Mouse (Mus musculus) CH12.LX (cell line): ENCODE data around the gene Ctnnd2. TPM values are rescaled to one million over a fixed set of nuclear protein-coding genes. Genes with fewer than 3 reads are reported as not detected.

Experiments used
- DNase-seq: peaks from one replicate; pipeline ENCODE4 v3.0.0-alpha.2; 2013; ENCODE audit errors: extremely low read depth
- H3K27ac ChIP-seq: 2 replicates; pipeline ENCODE4 v1.5.1; 2012; ENCODE audit warnings: low read depth, mild to moderate bottlenecking, control low read depth, moderate library complexity; ENCODE audit not compliant: insufficient read depth
- H3K27me3 ChIP-seq: replicated peaks from 2 replicates; pipeline ENCODE3; 2012; ENCODE audit warnings: inconsistent platforms
- H3K36me3 ChIP-seq, 2 experiments: replicated peaks in 1 of 2; 2 replicates each; pipeline versions ENCODE3 to v1.6.1; 2012; ENCODE audit warnings: inconsistent platforms in 1 of 2, low read length in 1 of 2, mild to moderate bottlenecking in 1 of 2, mixed read lengths in 1 of 2, moderate library complexity in 1 of 2; ENCODE audit not compliant: control insufficient read depth in 1 of 2, insufficient read depth in 1 of 2
- H3K4me1 ChIP-seq, 2 experiments: 2 replicates each; pipeline ENCODE4 v1.6.1; 2012; ENCODE audit warnings: inconsistent platforms in 1 of 2, moderate library complexity in 1 of 2; ENCODE audit not compliant: insufficient read depth in 2 of 2, control insufficient read depth in 1 of 2
- H3K4me2 ChIP-seq: 2 replicates; pipeline ENCODE4 v1.6.1; 2012; ENCODE audit warnings: low read depth, mild to moderate bottlenecking, control low read depth; ENCODE audit not compliant: poor library complexity, insufficient read depth, severe bottlenecking
- H3K4me3 ChIP-seq, 3 experiments: fragments of 150-350 bp in 1 of 3; sonication (generic) in 1 of 3; replicated peaks in 1 of 3; 2 replicates each; pipeline versions ENCODE3 to v1.5.1; 2011 to 2012; ENCODE audit warnings: low read depth in 2 of 3, low read length in 2 of 3, mild to moderate bottlenecking in 2 of 3, moderate library complexity in 2 of 3, control low read depth in 1 of 3, improper control_type of control experiment in 1 of 3, inconsistent platforms in 1 of 3, mixed read lengths in 1 of 3; ENCODE audit not compliant: poor library complexity in 1 of 3
- H3K79me2 ChIP-seq: replicated peaks from 2 replicates; pipeline ENCODE4 v1.6.1; 2012; ENCODE audit warnings: mild to moderate bottlenecking, moderate library complexity; ENCODE audit not compliant: control insufficient read depth, poor library complexity, insufficient read depth, severe bottlenecking; ENCODE audit errors: extremely low read depth
- H3K9ac ChIP-seq: 2 replicates; pipeline ENCODE4 v1.6.1; 2012; ENCODE audit warnings: low read depth, mild to moderate bottlenecking, control low read depth, moderate library complexity; ENCODE audit not compliant: insufficient read depth
- H3K9me3 ChIP-seq: replicated peaks from 2 replicates; pipeline ENCODE3; 2012; ENCODE audit warnings: low read length, inconsistent platforms, mixed read lengths
- BHLHE40 ChIP-seq: IDR thresholded peaks from 2 replicates; pipeline ENCODE4 v1.6.1; 2011; ENCODE audit warnings: mild to moderate bottlenecking, low read depth, low read length, improper control_type of control experiment
- CHD1 ChIP-seq: IDR thresholded peaks from 2 replicates; pipeline ENCODE4 v1.6.1; 2012; ENCODE audit warnings: low read depth, low read length, improper control_type of control experiment, inconsistent platforms
- CHD2 ChIP-seq: IDR thresholded peaks from 2 replicates; pipeline ENCODE4 v1.6.1; 2011; ENCODE audit warnings: low read length, improper control_type of control experiment
- CTCF ChIP-seq, 2 experiments: IDR thresholded peaks in 1 of 2; conservative IDR thresholded peaks in 1 of 2; 2 replicates each; pipeline ENCODE4 v1.5.1; 2011 to 2012; ENCODE audit warnings: low read depth in 2 of 2, low read length in 2 of 2, improper control_type of control experiment in 1 of 2, inconsistent platforms in 1 of 2, mild to moderate bottlenecking in 1 of 2, moderate library complexity in 1 of 2
- E2F4 ChIP-seq: IDR thresholded peaks from 2 replicates; pipeline ENCODE4 v1.6.1; 2011; ENCODE audit warnings: low read depth, low read length, improper control_type of control experiment; ENCODE audit not compliant: insufficient replicate concordance
- ELF1 ChIP-seq: IDR thresholded peaks from 2 replicates; pipeline ENCODE4 v1.6.1; 2014; ENCODE audit warnings: low read depth, mild to moderate bottlenecking, inconsistent platforms, low read length, improper control_type of control experiment
- EP300 ChIP-seq: IDR thresholded peaks from 2 replicates; pipeline ENCODE4 v1.6.1; 2011; ENCODE audit warnings: low read length, improper control_type of control experiment
- ETS1 ChIP-seq: conservative IDR thresholded peaks from 2 replicates; pipeline ENCODE4 v1.6.1; 2012; ENCODE audit warnings: low read depth, mild to moderate bottlenecking, inconsistent platforms, low read length, improper control_type of control experiment, moderate library complexity
- GABPA ChIP-seq: IDR thresholded peaks from 2 replicates; pipeline ENCODE4 v1.6.1; 2012; ENCODE audit warnings: low read depth, low read length, improper control_type of control experiment, inconsistent platforms; ENCODE audit not compliant: insufficient replicate concordance
- JUN ChIP-seq: IDR thresholded peaks from 2 replicates; pipeline ENCODE4 v1.6.1; 2011; ENCODE audit warnings: low read depth, mild to moderate bottlenecking, low read length, improper control_type of control experiment, moderate library complexity; ENCODE audit not compliant: insufficient read depth
- KAT2A ChIP-seq: IDR thresholded peaks from 2 replicates; pipeline ENCODE4 v1.6.1; 2012; ENCODE audit warnings: low read length, improper control_type of control experiment, inconsistent platforms; ENCODE audit not compliant: insufficient replicate concordance
- MAFK ChIP-seq: IDR thresholded peaks from 2 replicates; pipeline ENCODE4 v1.6.1; 2011; ENCODE audit warnings: low read length, improper control_type of control experiment; ENCODE audit not compliant: insufficient replicate concordance
- MAX ChIP-seq: IDR thresholded peaks from 2 replicates; pipeline ENCODE4 v1.6.1; 2011; ENCODE audit warnings: low read length, improper control_type of control experiment
- MAZ ChIP-seq: IDR thresholded peaks from 2 replicates; pipeline ENCODE4 v1.6.1; 2012; ENCODE audit warnings: low read depth, mild to moderate bottlenecking, inconsistent platforms, low read length, improper control_type of control experiment, moderate library complexity
- MEF2A ChIP-seq: IDR thresholded peaks from 2 replicates; pipeline ENCODE4 v1.6.1; 2014; ENCODE audit warnings: low read depth, mild to moderate bottlenecking, inconsistent platforms, low read length, improper control_type of control experiment, borderline replicate concordance
- MYC ChIP-seq: IDR thresholded peaks from 2 replicates; pipeline ENCODE4 v1.6.1; 2011; ENCODE audit warnings: low read depth, mild to moderate bottlenecking, improper control_type of control experiment, low read length
- NELFE ChIP-seq: IDR thresholded peaks from 2 replicates; pipeline ENCODE4 v1.6.1; 2011; ENCODE audit warnings: low read depth, low read length, improper control_type of control experiment
- NRF1 ChIP-seq: IDR thresholded peaks from 2 replicates; pipeline ENCODE4 v1.6.1; 2014; ENCODE audit warnings: low read depth, mild to moderate bottlenecking, inconsistent platforms, low read length, improper control_type of control experiment, moderate library complexity
- PAX5 ChIP-seq: IDR thresholded peaks from 2 replicates; pipeline ENCODE4 v1.6.1; 2012; ENCODE audit warnings: low read length, inconsistent platforms, mixed read lengths
- POLR2AphosphoS2 ChIP-seq: IDR thresholded peaks from 2 replicates; pipeline ENCODE4 v1.6.1; 2011; ENCODE audit warnings: low read depth, low read length, improper control_type of control experiment
- RAD21 ChIP-seq: IDR thresholded peaks from 2 replicates; pipeline ENCODE4 v1.6.1; 2011; ENCODE audit warnings: low read depth, mild to moderate bottlenecking, low read length, improper control_type of control experiment, moderate library complexity
- SIN3A ChIP-seq: IDR thresholded peaks from 2 replicates; pipeline ENCODE4 v1.6.1; 2012; ENCODE audit warnings: low read length, improper control_type of control experiment, inconsistent platforms
- SMC3 ChIP-seq: IDR thresholded peaks from 2 replicates; pipeline ENCODE4 v1.6.1; 2011; ENCODE audit warnings: low read depth, low read length, improper control_type of control experiment
- TCF12 ChIP-seq: IDR thresholded peaks from 2 replicates; pipeline ENCODE4 v1.6.1; 2014; ENCODE audit warnings: low read depth, mild to moderate bottlenecking, inconsistent platforms, low read length, improper control_type of control experiment
- USF1 ChIP-seq: IDR thresholded peaks from 2 replicates; pipeline ENCODE4 v1.6.1; 2014; ENCODE audit warnings: low read depth, mild to moderate bottlenecking, inconsistent platforms, low read length, improper control_type of control experiment
- USF2 ChIP-seq: conservative IDR thresholded peaks from 2 replicates; pipeline ENCODE4 v1.6.1; 2011; ENCODE audit warnings: low read depth, low read length, improper control_type of control experiment
- ZKSCAN1 ChIP-seq: IDR thresholded peaks from 2 replicates; pipeline ENCODE4 v1.6.1; 2012; ENCODE audit warnings: low read depth, inconsistent platforms, low read length, improper control_type of control experiment, borderline replicate concordance
- ZMIZ1 ChIP-seq: IDR thresholded peaks from 2 replicates; pipeline ENCODE4 v1.6.1; 2012; ENCODE audit warnings: low read depth, mild to moderate bottlenecking, inconsistent platforms, low read length, improper control_type of control experiment
- ZNF384 ChIP-seq: IDR thresholded peaks from 2 replicates; pipeline ENCODE4 v1.6.1; 2012; ENCODE audit warnings: low read depth, low read length, improper control_type of control experiment, inconsistent platforms
- dilution Hi-C: fragments of 300-500 bp; cut with MboI; formaldehyde crosslinking; loops from 2 replicates; pipeline ENCODE4 v1.14.3; 2020; ENCODE audit warnings: low sequenced_read_pairs; ENCODE audit not compliant: extremely low pct_unique_long_range_greater_than_20kb, extremely low pct_ligation_motif_present
- in situ Hi-C: fragments of 300-500 bp; cut with MboI; formaldehyde crosslinking; loops from 3 replicates; pipeline ENCODE4 v1.14.3; 2019; ENCODE audit warnings: low sequenced_read_pairs, low pct_ligation_motif_present, low pct_unique_long_range_greater_than_20kb, mixed read lengths
- polyA plus RNA-seq: library from polyadenylated mRNA; unstranded; fragments of >175 nt; gene quantifications from 2 replicates; pipeline ENCODE4 v1.2.1, GENCODE M21; 2012; ENCODE audit warnings: low read depth; ENCODE audit not compliant: insufficient read length
- total RNA-seq, 2 experiments: library from RNA; depleted of rRNA; stranded (reverse); fragments of 300-350 nt in 1 of 2; fragments of >200 nt in 1 of 2; gene quantifications; 2 replicates each; pipeline ENCODE4 v1.2.3; 2012 to 2014

Gene Ctnnd2
- total RNA-seq (2012; rRNA removed) (not detected in 2 replicates), total RNA-seq (2014; rRNA removed) (not detected in 2 replicates), polyA plus RNA-seq (0.23 TPM in 1 of 2 replicates, not detected in the other)

- Histone ChIP-seq H3K4me3 (no peak within 1 kb of the TSS), H3K9me3 (peaks cover 64% of the 10 kb centered on the region), H3K36me3 (no peaks in the 10 kb centered on the region), H3K27ac (no peak within 1 kb of the TSS), H3K4me2 (no peak within 1 kb of the TSS), H3K27me3 (no peaks in the 10 kb centered on the region), H3K4me1 (no peaks in the 10 kb centered on the region), H3K79me2 (no peaks in the 10 kb centered on the region), H3K9ac (no peak within 1 kb of the TSS)
- in situ Hi-C loops (no loop called here), dilution Hi-C loops (no loop called here)
- TF ChIP-seq NELFE (no peak), TCF12 (no peak), ETS1 (no peak), CHD2 (no peak), BHLHE40 (no peak), MAX (no peak), MAZ (no peak), USF1 (no peak), CTCF (conservative IDR thresholded peaks at IDR 0.05 in 1 of 2, IDR thresholded peaks at IDR 0.05 in 1 of 2; ENCODE audit: low read depth in 2 of 2, low read length in 2 of 2) (no peak), GABPA (no peak), SIN3A (no peak), RAD21 (no peak), ELF1 (no peak), ZNF384 (no peak), KAT2A (no peak), ZMIZ1 (no peak), MYC (no peak), POLR2AphosphoS2 (no peak)
- no peak for DNase-seq
Measured at GRCm38 (mm10) chr15:30172391-30173281, at the start of gene Ctnnd2. Ctnnd2 (plus strand) TSS chr15:30172593.

- TF ChIP-seq MAFK (no peak), EP300 (no peak), MAZ (no peak), NRF1 (no peak), ELF1 (no peak), MAX (no peak), SMC3 (no peak), ZKSCAN1 (no peak), BHLHE40 (no peak), USF2 (no peak), CHD1 (no peak), PAX5 (no peak), SIN3A (no peak), JUN (no peak), MEF2A (no peak), E2F4 (no peak)
- dilution Hi-C loops (no loop called here), in situ Hi-C loops (no loop called here)
- no peak for DNase-seq
- H3K9me3 ChIP-seq = peaks cover 70% of the 10 kb centered on the region
- no peaks in the 10 kb centered on the region for H3K36me3 ChIP-seq
- no peaks in the 10 kb centered on the region for H3K79me2 ChIP-seq
- H3K27me3 ChIP-seq = no peaks in the 10 kb centered on the region
- H3K4me3 ChIP-seq = no peak overlapping the region
- no peak overlapping the region for H3K9ac ChIP-seq
- H3K4me2 ChIP-seq = no peak overlapping the region
- H3K27ac ChIP-seq = no peak overlapping the region
- H3K4me1 ChIP-seq = no peaks in the 10 kb centered on the region
Measured at GRCm38 (mm10) chr15:30130705-30131104, 41.7 kb upstream of the Ctnnd2 start.
